Mouse (Mus musculus) midbrain, postnatal 0 days (tissue): Measurements from ENCODE around the gene Tldc2. TPM values are rescaled to one million over a fixed set of nuclear protein-coding genes. Genes with fewer than 3 reads are reported as not detected.

Experiments used
- ATAC-seq: fragments of 200-750 bp; cut with Nextera tagmentation; 2 replicates; pipeline ENCODE4 v1.8.0; 2017; ENCODE audit warnings: moderate number of reproducible peaks, mild to moderate bottlenecking, moderate TSS enrichment, moderate library complexity; ENCODE audit not compliant: low FRiP score
- DNase-seq: peaks from one replicate; pipeline ENCODE4 v3.0.0-alpha.2; 2015; ENCODE audit warnings: low spot score
- H3K27ac ChIP-seq: fragments of 300-500 bp; sonication (generic); 2 replicates; pipeline ENCODE4 v1.5.1; 2014; ENCODE audit warnings: low read depth, mild to moderate bottlenecking, low read length, mixed read lengths
- H3K27me3 ChIP-seq: fragments of 300-500 bp; sonication (generic); 2 replicates; pipeline ENCODE4 v1.6.1; 2014; ENCODE audit warnings: low read length, control low read depth, mixed read lengths; ENCODE audit not compliant: insufficient read depth
- H3K36me3 ChIP-seq: fragments of 300-500 bp; sonication (generic); 2 replicates; pipeline ENCODE4 v1.6.1; 2014; ENCODE audit warnings: low read length, control low read depth, mixed read lengths; ENCODE audit not compliant: insufficient read depth
- H3K4me1 ChIP-seq: fragments of 300-500 bp; sonication (generic); 2 replicates; pipeline ENCODE4 v1.6.1; 2014; ENCODE audit warnings: mild to moderate bottlenecking, control low read depth, antibody characterized with exemption, low read length, mixed read lengths; ENCODE audit not compliant: insufficient read depth
- H3K4me2 ChIP-seq: fragments of 300-500 bp; sonication (generic); 2 replicates; pipeline ENCODE4 v1.6.1; 2014; ENCODE audit warnings: low read depth, mild to moderate bottlenecking, low read length, mixed read lengths; ENCODE audit not compliant: poor library complexity, severe bottlenecking
- H3K4me3 ChIP-seq: fragments of 300-500 bp; sonication (generic); 2 replicates; pipeline ENCODE4 v1.5.1; 2014; ENCODE audit warnings: low read depth, mild to moderate bottlenecking, low read length, moderate library complexity
- H3K9ac ChIP-seq: fragments of 300-500 bp; sonication (generic); replicated peaks from 2 replicates; pipeline ENCODE4 v1.6.1; 2014; ENCODE audit warnings: mild to moderate bottlenecking, low read length, moderate library complexity, mixed read lengths; ENCODE audit not compliant: poor library complexity, severe bottlenecking
- H3K9me3 ChIP-seq: fragments of 300-500 bp; sonication (generic); 2 replicates; pipeline ENCODE4 v1.6.1; 2016; ENCODE audit warnings: low read length, control low read depth
- CTCF ChIP-seq: IDR thresholded peaks from 2 replicates; pipeline ENCODE4 v1.5.1; 2016; ENCODE audit warnings: antibody characterized with exemption, mild to moderate bottlenecking
- WGBS: fragments of 180-500 bp; shearing (Covaris S2); extraction: QIAGEN DNeasy Blood & Tissue Kit; methylation state at CpG from one replicate; pipeline ENCODE4 v1.1.7; 2014; 5-methylcytosine and 5-hydroxymethylcytosine counted together
- polyA plus RNA-seq: library from polyadenylated mRNA; unstranded; fragments of >200 nt; fragmentation: Nextera tagmentation; extraction: Ambion mirVana; gene quantifications from 2 replicates; pipeline ENCODE4 v1.2.1, GENCODE M21; 2015
- total RNA-seq: library from RNA; depleted of rRNA; stranded (reverse); fragments of >200 nt; gene quantifications from 2 replicates; pipeline ENCODE4 v1.2.3, GENCODE M21; 2014; rRNA removed

Tldc2 gene
- total and polyA plus RNA-seq, 2 experiments from 2014 or later, result not detected

DNA sequence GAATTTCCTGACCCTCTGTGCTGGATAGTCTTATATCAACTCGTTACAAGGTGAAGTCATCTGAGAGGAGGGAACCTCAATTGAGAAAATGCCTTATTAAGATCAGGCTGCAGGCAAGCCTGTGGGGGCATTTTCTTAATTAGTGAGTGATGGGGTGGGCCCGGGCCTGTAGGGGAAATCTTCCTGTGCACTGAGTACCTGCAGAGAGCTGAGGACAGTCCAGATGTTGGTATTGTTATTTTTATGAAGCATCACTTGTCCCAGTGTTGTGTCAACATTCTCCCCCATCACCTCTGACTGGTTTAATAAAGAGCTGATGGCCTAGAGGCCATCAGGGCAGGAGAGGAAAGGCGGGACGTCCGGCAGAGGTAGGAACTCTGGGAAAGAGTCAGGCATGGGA, 57.3 kb downstream of the Tldc2 start:
- 76% methylated on average over 5 of the region's 5 CpGs for WGBS
- no peaks in the 10 kb centered on the region for H3K9me3 ChIP-seq
- no peaks in the 10 kb centered on the region for H3K27me3 ChIP-seq
- no peak for TF ChIP-seq CTCF
- ATAC-seq (no peak), DNase-seq (no peak)
- H3K27ac ChIP-seq, result no peak overlapping the region
- H3K4me3 ChIP-seq, result no peak overlapping the region
- H3K36me3 ChIP-seq, result no peaks in the 10 kb centered on the region
- H3K9ac ChIP-seq, result no peak overlapping the region
- no peak overlapping the region for H3K4me2 ChIP-seq
- no peaks in the 10 kb centered on the region for H3K4me1 ChIP-seq

DNA sequence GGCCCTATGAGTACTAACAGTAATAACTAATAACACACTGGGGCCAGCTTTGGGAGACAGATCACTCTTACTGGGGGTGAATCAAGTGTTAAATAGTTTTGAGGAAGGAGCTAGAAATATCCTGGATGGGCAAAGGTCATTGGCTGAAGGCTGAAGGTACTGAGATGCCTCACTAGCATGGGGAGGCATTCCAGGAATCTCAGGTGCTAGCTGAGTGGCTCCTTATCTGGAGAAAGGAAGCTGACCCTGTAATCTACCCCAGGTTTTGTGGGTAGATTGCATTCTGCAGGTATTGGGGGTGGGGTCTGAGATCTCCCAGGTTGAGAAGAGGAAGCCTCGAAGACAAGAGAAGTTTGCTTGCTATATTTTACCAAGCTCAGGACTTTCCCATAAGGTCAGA, 58.3 kb downstream of the Tldc2 start:
- Histone ChIP-seq H3K9me3 (no peaks in the 10 kb centered on the region), H3K4me2 (no peak overlapping the region), H3K4me3 (no peak overlapping the region), H3K4me1 (no peaks in the 10 kb centered on the region), H3K9ac (no peak overlapping the region), H3K27me3 (no peaks in the 10 kb centered on the region), H3K27ac (no peak overlapping the region), H3K36me3 (peaks cover 9% of the 10 kb centered on the region)
- TF ChIP-seq CTCF, result no peak
- DNase-seq, result no peak
- ATAC-seq, result no peak
- 72% methylated on average over 1 of the region's 1 CpGs for WGBS

Other genes with a start within 250 kb of the Tldc2 start
- gene Tgif2, start 247.0 kb upstream of the Tldc2 start, total RNA-seq, result 8.6 and 10.8 TPM in 2 replicates
- 6.9 and 8.2 TPM in 2 replicates for gene Tgif2, start 247.0 kb upstream of the Tldc2 start, polyA plus RNA-seq
- 0.94 and 0.99 TPM in 2 replicates for gene 4930518I15Rik, start 229.1 kb upstream of the Tldc2 start, total RNA-seq
- gene 4930518I15Rik, start 229.1 kb upstream of the Tldc2 start, polyA plus RNA-seq, result 2.8 and 2.9 TPM in 2 replicates
- gene Rab5if, start 223.9 kb upstream of the Tldc2 start, total RNA-seq, result 115 and 137 TPM in 2 replicates
- 149 and 155 TPM in 2 replicates for gene Rab5if, start 223.9 kb upstream of the Tldc2 start, polyA plus RNA-seq
- not detected in 2 replicates for gene Sla2, start 199.9 kb upstream of the Tldc2 start, total RNA-seq
- 0.07 TPM in 1 of 2 replicates, not detected in the other for gene Sla2, start 199.9 kb upstream of the Tldc2 start, polyA plus RNA-seq
- gene Ndrg3, start 95.0 kb upstream of the Tldc2 start, total RNA-seq, result 141 and 178 TPM in 2 replicates
- 160 and 169 TPM in 2 replicates for gene Ndrg3, start 95.0 kb upstream of the Tldc2 start, polyA plus RNA-seq
- 5.3 and 8.8 TPM in 2 replicates for gene Dsn1, start 79.9 kb upstream of the Tldc2 start, total RNA-seq
- 7.2 and 7.8 TPM in 2 replicates for gene Dsn1, start 79.9 kb upstream of the Tldc2 start, polyA plus RNA-seq
- gene Soga1, start 7.8 kb upstream of the Tldc2 start, total RNA-seq, result 122 and 132 TPM in 2 replicates
- 2.8 and 3.9 TPM in 2 replicates for gene Soga1, start 7.8 kb upstream of the Tldc2 start, polyA plus RNA-seq
- 13.0 and 14.1 TPM in 2 replicates for gene Samhd1, start 48.2 kb downstream of the Tldc2 start, total RNA-seq
- gene Samhd1, start 48.2 kb downstream of the Tldc2 start, polyA plus RNA-seq, result 8.7 and 9.9 TPM in 2 replicates
- gene Rbl1, start 117.5 kb downstream of the Tldc2 start, total RNA-seq, result 6.7 and 8.0 TPM in 2 replicates
- gene Rbl1, start 117.5 kb downstream of the Tldc2 start, polyA plus RNA-seq, result 3.1 and 3.8 TPM in 2 replicates
- 233 and 242 TPM in 2 replicates for gene Rpn2, start 192.0 kb downstream of the Tldc2 start, total RNA-seq
- gene Rpn2, start 192.0 kb downstream of the Tldc2 start, polyA plus RNA-seq, result 193 and 204 TPM in 2 replicates
- 0.09 and 0.66 TPM in 2 replicates for gene Mroh8, start 192.5 kb downstream of the Tldc2 start, total RNA-seq
- 0.44 and 0.47 TPM in 2 replicates for gene Mroh8, start 192.5 kb downstream of the Tldc2 start, polyA plus RNA-seq